ENCODE assay signal across 21 mouse cellular contexts in the genomic region with DNA sequence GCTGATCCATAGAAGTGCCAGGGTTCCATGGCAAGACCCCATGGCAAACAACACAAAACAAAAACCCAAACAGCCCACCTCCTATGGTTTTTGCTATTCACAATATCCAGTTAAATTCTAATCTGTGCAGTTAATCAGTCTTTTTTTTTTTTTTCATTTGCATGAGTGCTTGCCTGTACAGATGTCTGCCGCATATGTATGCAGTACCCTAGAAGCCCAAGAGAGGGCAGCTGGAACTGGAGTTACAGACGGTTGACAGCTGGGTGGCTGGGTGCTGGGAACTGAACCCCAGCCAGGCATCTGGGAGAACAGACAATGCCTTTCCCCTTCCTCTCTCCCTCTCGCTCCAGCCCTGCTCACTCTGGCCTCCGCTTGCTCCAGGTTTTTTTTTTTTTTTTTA. TPM values are rescaled to one million over a fixed set of nuclear protein-coding genes. Genes with fewer than 3 reads are reported as not detected.
DNase-seq lines count a peak whose midpoint lies in the region; ATAC-seq and TF ChIP-seq lines count a peak whose summit lies in the region.
"Had no signal": no experiment of that assay in that cellular context is flagged by ENCODE, and none has a peak within 500 bp of the region (broad histone marks: within the 10 kb centered on the region; RNA-seq: fewer than 3 reads in every experiment).

No protein-coding gene starts in this region.

- H3K9me3 ChIP-seq in hindbrain, postnatal 0 days (ENCODE audit: low read length), result no peaks in the 10 kb centered on the region
- no peaks in the 10 kb centered on the region for H3K9me3 ChIP-seq in hindbrain, embryonic 13.5 days
- no peaks in the 10 kb centered on the region for H3K9me3 ChIP-seq in midbrain, postnatal 0 days (ENCODE audit: low read length)
- peaks cover 2% of the 10 kb centered on the region; the same call in 1 of the 2 replicates for H3K9me3 ChIP-seq in midbrain, embryonic 15.5 days
- H3K9me3 ChIP-seq: liver, embryonic 13.5 days; megakaryocyte, embryonic 14.5 days had no signal

- no peaks in the 10 kb centered on the region for H3K27me3 ChIP-seq in hindbrain, postnatal 0 days (ENCODE audit: insufficient read depth, low read length)
- H3K27me3 ChIP-seq in hindbrain, embryonic 13.5 days, result no peaks in the 10 kb centered on the region
- H3K27me3 ChIP-seq in midbrain, postnatal 0 days (ENCODE audit: insufficient read depth, low read length), result no peaks in the 10 kb centered on the region
- no peaks in the 10 kb centered on the region for H3K27me3 ChIP-seq in midbrain, embryonic 15.5 days (replicated peaks)
- no peaks in the 10 kb centered on the region for H3K27me3 ChIP-seq in kidney, adult 2 months (replicated peaks; ENCODE audit: control insufficient read depth, insufficient read depth, low read length)
- H3K27me3 ChIP-seq: liver, embryonic 13.5 days; megakaryocyte, embryonic 14.5 days had no signal

- H3K4me2 ChIP-seq in hindbrain, postnatal 0 days (ENCODE audit: low read depth, low read length), result no peak overlapping the region
- H3K4me2 ChIP-seq in hindbrain, embryonic 13.5 days, result no peak overlapping the region
- H3K4me2 ChIP-seq in midbrain, postnatal 0 days (ENCODE audit: low read depth, low read length, poor library complexity, severe bottlenecking), result no peak overlapping the region
- H3K4me2 ChIP-seq in midbrain, embryonic 15.5 days, result no peak overlapping the region
- H3K4me2 ChIP-seq: liver, embryonic 13.5 days had no signal

- TF ChIP-seq POLR2A in kidney, adult 2 months (IDR thresholded peaks at IDR 0.05; ENCODE audit: low read depth, low read length), result no peak

- no peak overlapping the region for H3K9ac ChIP-seq in hindbrain, postnatal 0 days (replicated peaks; ENCODE audit: low read length)
- H3K9ac ChIP-seq in hindbrain, embryonic 13.5 days, result no peak overlapping the region
- H3K9ac ChIP-seq in midbrain, postnatal 0 days (replicated peaks; ENCODE audit: low read length, poor library complexity, severe bottlenecking), result no peak overlapping the region
- no peak overlapping the region for H3K9ac ChIP-seq in midbrain, embryonic 15.5 days
- H3K9ac ChIP-seq: forebrain, postnatal 0 days; liver, embryonic 13.5 days had no signal

- H3K4me3 ChIP-seq in hindbrain, postnatal 0 days (ENCODE audit: low read length), result no peak overlapping the region
- H3K4me3 ChIP-seq in hindbrain, embryonic 13.5 days, result no peak overlapping the region
- H3K4me3 ChIP-seq in midbrain, postnatal 0 days (ENCODE audit: low read depth, low read length), result no peak overlapping the region
- H3K4me3 ChIP-seq in midbrain, embryonic 15.5 days, result no peak overlapping the region
- no peak overlapping the region for H3K4me3 ChIP-seq in kidney, adult 2 months (ENCODE audit: insufficient read depth, low read depth, low read length)
- H3K4me3 ChIP-seq: gastrocnemius, adult 2 months; liver, embryonic 13.5 days; megakaryocyte, embryonic 14.5 days had no signal

- H3K36me3 ChIP-seq in hindbrain, postnatal 0 days (ENCODE audit: insufficient read depth, low read length), result peaks cover 38% of the 10 kb centered on the region
- H3K36me3 ChIP-seq in hindbrain, embryonic 13.5 days, result peaks cover 52% of the 10 kb centered on the region
- peaks cover 28% of the 10 kb centered on the region for H3K36me3 ChIP-seq in midbrain, postnatal 0 days (ENCODE audit: insufficient read depth, low read length)
- peaks cover 41% of the 10 kb centered on the region for H3K36me3 ChIP-seq in midbrain, embryonic 15.5 days (replicated peaks)
- H3K36me3 ChIP-seq in kidney, adult 2 months (ENCODE audit: control insufficient read depth, insufficient read depth, low read length), result peaks cover 12% of the 10 kb centered on the region

- ATAC-seq in hindbrain, postnatal 0 days, result no peak
- ATAC-seq in hindbrain, embryonic 13.5 days (ENCODE audit: low FRiP score), result no peak
- ATAC-seq in midbrain, postnatal 0 days (ENCODE audit: low FRiP score), result no peak
- no peak for ATAC-seq in midbrain, embryonic 15.5 days (replicated peaks)
- ATAC-seq: activated CD4-positive, CD25-positive, alpha-beta regulatory T cell, adult 4 months; forebrain, postnatal 0 days; midbrain, embryonic 16.5 days had no signal

- no peak for DNase-seq in hindbrain, postnatal 0 days (ENCODE audit: low spot score)
- DNase-seq in midbrain, postnatal 0 days (ENCODE audit: low spot score), result no peak
- DNase-seq in R1 (ENCODE audit: low read depth, low spot score), result peak; percentile 73
- DNase-seq in kidney, adult 2 months, result no peak
- no peak for DNase-seq in gastrocnemius, adult 18-20 months (ENCODE audit: low spot score)
- DNase-seq: adrenal gland, postnatal 36 days; cerebellum, adult 9-10 months; forebrain, postnatal 0 days; gastrocnemius, adult 2 months; heart, adult 18-20 months; kidney, adult 11 months; kidney, postnatal 25 days; liver, embryonic 13.5 days; lung, postnatal 10 days; thymus, postnatal 25 days had no signal

- TF ChIP-seq CTCF in hindbrain, postnatal 0 days (IDR thresholded peaks at IDR 0.05; ENCODE audit: low read depth), result peak; percentile 20; the same call in 1 of the 2 replicates
- peak; percentile 36 for TF ChIP-seq CTCF in midbrain, postnatal 0 days (IDR thresholded peaks at IDR 0.05)
- TF ChIP-seq CTCF in kidney, adult 2 months (conservative IDR thresholded peaks at IDR 0.05; ENCODE audit: insufficient read depth, insufficient read length, low read depth, low read length), result no peak

- H3K27ac ChIP-seq in hindbrain, postnatal 0 days, result no peak overlapping the region
- H3K27ac ChIP-seq in hindbrain, embryonic 13.5 days, result no peak overlapping the region
- no peak overlapping the region for H3K27ac ChIP-seq in midbrain, postnatal 0 days (ENCODE audit: low read depth, low read length)
- H3K27ac ChIP-seq in midbrain, embryonic 15.5 days, result no peak overlapping the region
- H3K27ac ChIP-seq in kidney, adult 2 months (ENCODE audit: insufficient read depth, low read depth, low read length), result no peak overlapping the region
- H3K27ac ChIP-seq: gastrocnemius, adult 2 months; liver, embryonic 13.5 days had no signal

- 99% methylated on average over 4 of the region's 4 CpGs for WGBS in hindbrain, postnatal 0 days
- 94% methylated on average over 4 of the region's 4 CpGs for WGBS in hindbrain, embryonic 13.5 days
- 96% methylated on average over 4 of the region's 4 CpGs for WGBS in midbrain, postnatal 0 days
- 97% methylated on average over 4 of the region's 4 CpGs for WGBS in midbrain, embryonic 15.5 days
- WGBS in kidney, adult 2 months, result 92% methylated on average over 4 of the region's 4 CpGs

- no peaks in the 10 kb centered on the region for H3K4me1 ChIP-seq in hindbrain, postnatal 0 days (ENCODE audit: insufficient read depth, low read length)
- H3K4me1 ChIP-seq in hindbrain, embryonic 13.5 days (replicated peaks), result peaks cover 3% of the 10 kb centered on the region; the same call in 1 of the 2 replicates
- H3K4me1 ChIP-seq in midbrain, postnatal 0 days (ENCODE audit: insufficient read depth, low read length), result no peaks in the 10 kb centered on the region
- no peaks in the 10 kb centered on the region for H3K4me1 ChIP-seq in midbrain, embryonic 15.5 days
- no peaks in the 10 kb centered on the region for H3K4me1 ChIP-seq in kidney, adult 2 months (ENCODE audit: control insufficient read depth, insufficient read depth, low read length)
- H3K4me1 ChIP-seq: liver, embryonic 13.5 days; megakaryocyte, embryonic 14.5 days had no signal

RNA-seq across cellular contexts. Expression of a gene that starts 14.1 kb away (rescaled TPM):
- total RNA-seq in hindbrain, postnatal 0 days (2014; rRNA removed), result 64.1 and 65.2 TPM in 2 replicates
- 30.4 and 35.0 TPM in 2 replicates for polyA plus RNA-seq in hindbrain, postnatal 0 days (2015; fragmentation: Nextera tagmentation; extraction: Ambion mirVana)
- polyA plus RNA-seq in hindbrain, embryonic 13.5 days (2015; fragmentation: Nextera tagmentation; extraction: Ambion mirVana), result 15.1 and 19.0 TPM in 2 replicates
- total RNA-seq in midbrain, postnatal 0 days (2014; rRNA removed), result 57.1 and 75.5 TPM in 2 replicates
- 31.0 and 34.6 TPM in 2 replicates for polyA plus RNA-seq in midbrain, postnatal 0 days (2015; fragmentation: Nextera tagmentation; extraction: Ambion mirVana)
- polyA plus RNA-seq in midbrain, embryonic 15.5 days (2015; fragmentation: Nextera tagmentation; extraction: Ambion mirVana), result 25.1 and 25.8 TPM in 2 replicates
- 0.05 TPM in 1 of 2 replicates, not detected in the other for polyA plus RNA-seq in kidney, adult 2 months (2012; rRNA removed)
- not detected for total RNA-seq in gastrocnemius, adult 18-20 months (2021)
- total RNA-seq: gastrocnemius, adult 2 months; heart, adult 18-20 months had no signal
- polyA plus RNA-seq: activated CD4-positive, CD25-positive, alpha-beta regulatory T cell, adult 4 months; heart, postnatal 0 days; liver, embryonic 13.5 days had no signal

RNA-seq across cellular contexts. Expression of a gene that starts 15.3 kb away (rescaled TPM):
- total RNA-seq in hindbrain, postnatal 0 days (2014; rRNA removed), result 62.5 and 68.7 TPM in 2 replicates
- polyA plus RNA-seq in hindbrain, postnatal 0 days (2015; fragmentation: Nextera tagmentation; extraction: Ambion mirVana), result 13.3 and 13.6 TPM in 2 replicates
- polyA plus RNA-seq in hindbrain, embryonic 13.5 days (2015; fragmentation: Nextera tagmentation; extraction: Ambion mirVana), result 22.8 and 23.2 TPM in 2 replicates
- total RNA-seq in midbrain, postnatal 0 days (2014; rRNA removed), result 78.5 and 94.7 TPM in 2 replicates
- 11.3 and 11.7 TPM in 2 replicates for polyA plus RNA-seq in midbrain, postnatal 0 days (2015; fragmentation: Nextera tagmentation; extraction: Ambion mirVana)
- polyA plus RNA-seq in midbrain, embryonic 15.5 days (2015; fragmentation: Nextera tagmentation; extraction: Ambion mirVana), result 19.5 and 20.7 TPM in 2 replicates
- 8.0 and 10.4 TPM in 2 replicates for polyA plus RNA-seq in kidney, adult 2 months (2012; rRNA removed)
- 10 to 100 TPM; 15.1 to 16.0 TPM for total RNA-seq in gastrocnemius, adult 18-20 months (2021)

RNA-seq across cellular contexts. Expression of a gene that starts 49.8 kb away (rescaled TPM):
- total RNA-seq in hindbrain, postnatal 0 days (2014; rRNA removed), result 27.4 and 30.0 TPM in 2 replicates
- 56.6 and 58.7 TPM in 2 replicates for polyA plus RNA-seq in hindbrain, postnatal 0 days (2015; fragmentation: Nextera tagmentation; extraction: Ambion mirVana)
- polyA plus RNA-seq in hindbrain, embryonic 13.5 days (2015; fragmentation: Nextera tagmentation; extraction: Ambion mirVana), result 72.0 and 73.4 TPM in 2 replicates
- 41.3 and 45.8 TPM in 2 replicates for total RNA-seq in midbrain, postnatal 0 days (2014; rRNA removed)
- 61.9 and 66.2 TPM in 2 replicates for polyA plus RNA-seq in midbrain, postnatal 0 days (2015; fragmentation: Nextera tagmentation; extraction: Ambion mirVana)
- 68.2 and 68.6 TPM in 2 replicates for polyA plus RNA-seq in midbrain, embryonic 15.5 days (2015; fragmentation: Nextera tagmentation; extraction: Ambion mirVana)
- polyA plus RNA-seq in kidney, adult 2 months (2012; rRNA removed), result 14.5 and 19.3 TPM in 2 replicates
- 10 to 100 TPM; 37.3 to 39.1 TPM for total RNA-seq in gastrocnemius, adult 18-20 months (2021)

Comparison
In these comparisons a context has a peak if more than half of its experiments do, and no peak if none do; other contexts are left out.
1. RNA of a gene that starts 14.1 kb away (polyA plus RNA-seq): 30.4 to 35.0 TPM in hindbrain, postnatal 0 days, 31.0 to 34.6 TPM in midbrain, postnatal 0 days, 25.1 to 25.8 TPM in midbrain, embryonic 15.5 days and 15.1 to 19.0 TPM in hindbrain, embryonic 13.5 days; 0.05 TPM in kidney, adult 2 months; every median in the first group is over 10 times any median in the second.